Mouse (Mus musculus) erythroblast, adult 5-6 weeks (primary cell): ENCODE measurements around the gene 1700003F12Rik. TPM values are rescaled to one million over a fixed set of nuclear protein-coding genes. Genes with fewer than 3 reads are reported as not detected.

ENCODE experiments used
- ATAC-seq: replicated peaks from 2 replicates; pipeline ENCODE4 v1.8.0; 2016; ENCODE audit warnings: moderate number of reproducible peaks, mild to moderate bottlenecking, moderate TSS enrichment, inconsistent platforms; ENCODE audit not compliant: poor library complexity, low FRiP score, severe bottlenecking
- total RNA-seq, 2 experiments: library from RNA; stranded (forward) in 1 of 2; stranded (reverse) in 1 of 2; fragments of 150-400 nt in 1 of 2; fragments of 200-764, 138-1000 nt in 1 of 2; gene quantifications; 2 replicates each; pipeline versions ENCODE4 v1.2.3 to v1.2.4; 2015 to 2017; ENCODE audit warnings: low replicate concordance in 2 of 2

Gene 1700003F12Rik
- total RNA-seq (2015; ENCODE audit: low replicate concordance) = not detected in 2 replicates
- not detected in 2 replicates for total RNA-seq (2017; ENCODE audit: low replicate concordance)

DNA sequence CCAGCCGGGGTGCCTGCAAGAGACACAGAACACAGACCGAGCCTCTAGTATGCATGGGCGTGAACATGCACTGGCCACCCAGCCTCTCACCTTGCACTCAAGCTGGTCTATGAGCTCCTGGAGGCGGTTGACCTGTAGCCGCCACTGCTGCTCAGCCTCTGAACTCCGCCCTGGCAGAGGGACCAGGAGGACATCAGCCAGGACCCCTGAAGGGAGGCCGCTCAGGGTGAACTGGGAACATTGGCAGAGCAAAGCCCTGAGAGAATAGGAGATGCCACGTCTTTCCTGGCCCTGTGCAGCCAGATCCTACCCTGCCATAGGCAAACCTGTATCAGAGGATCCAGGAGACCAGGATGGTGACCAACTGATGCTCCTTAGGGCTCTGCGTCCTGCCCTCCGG lies at the start of gene 1700003F12Rik:
TSS of gene 1700003F12Rik (plus strand) at position 375 of the 400 bp plus-strand sequence.
- no peak for ATAC-seq

DNA sequence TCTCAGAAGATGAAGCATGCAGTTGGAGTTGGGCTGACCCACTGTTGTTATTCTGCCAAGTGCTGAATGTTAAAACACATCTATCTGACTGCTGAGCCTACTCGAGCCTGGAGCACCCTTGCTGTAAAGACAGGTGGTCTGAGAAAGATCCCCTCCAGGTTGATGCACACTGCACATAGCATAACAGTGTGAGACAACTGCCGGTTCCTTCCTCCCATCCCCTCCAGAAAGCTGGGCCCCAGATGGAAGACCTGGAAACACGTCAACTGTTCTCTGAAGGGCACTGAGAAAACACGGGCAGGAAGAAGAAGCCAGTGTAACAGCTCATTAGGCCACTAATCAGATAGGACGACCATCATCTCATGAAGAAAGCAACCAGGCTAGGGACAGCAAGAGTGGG lies 48.3 kb upstream of the 1700003F12Rik start:
- ATAC-seq = no peak

DNA sequence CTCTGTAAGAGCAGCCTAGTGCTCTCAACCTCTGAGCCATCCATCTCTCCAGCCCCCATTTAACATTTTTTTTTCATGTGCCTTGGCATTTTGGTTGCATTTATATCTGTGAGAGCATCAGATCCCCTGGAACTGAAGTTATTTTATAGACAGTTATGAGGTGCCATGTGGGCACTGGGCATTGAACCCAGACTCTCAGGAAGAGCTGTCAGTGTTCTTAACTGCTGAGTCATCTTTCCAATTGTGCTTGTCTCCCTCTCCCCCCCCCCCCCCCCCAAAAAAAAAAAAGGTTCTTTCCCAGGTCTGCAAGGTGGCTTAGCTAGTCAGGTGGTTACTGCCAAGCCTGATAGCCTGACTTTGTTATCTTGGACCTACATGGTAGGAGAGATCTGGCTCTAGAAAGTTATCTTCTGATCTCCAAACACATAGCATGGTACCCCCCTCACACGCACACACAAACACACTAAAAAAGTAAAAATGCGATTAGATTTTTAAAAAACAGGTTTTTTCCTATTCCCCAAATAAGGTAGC lies 47.1 kb upstream of the 1700003F12Rik start:
- ATAC-seq = no peak

DNA sequence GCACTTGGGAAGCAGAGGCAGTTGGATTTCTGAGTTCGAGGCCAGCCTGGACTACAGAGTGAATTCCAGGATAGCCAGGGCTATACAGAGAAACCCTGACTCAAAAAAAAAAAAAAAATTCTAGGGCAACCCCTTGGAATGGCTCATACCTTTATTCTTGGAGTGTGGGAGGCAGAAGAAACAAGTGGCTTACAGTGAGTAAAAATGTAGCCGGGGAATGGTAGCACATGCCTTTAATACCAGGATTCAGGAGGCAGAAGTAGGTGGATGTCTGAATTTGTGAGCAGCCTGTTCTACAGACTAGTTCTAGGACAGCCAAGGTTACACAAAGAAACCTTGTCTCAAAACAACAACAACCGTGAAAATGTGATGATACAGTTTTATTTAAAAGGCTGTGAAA lies 46.1 kb upstream of the 1700003F12Rik start:
- no peak for ATAC-seq

DNA sequence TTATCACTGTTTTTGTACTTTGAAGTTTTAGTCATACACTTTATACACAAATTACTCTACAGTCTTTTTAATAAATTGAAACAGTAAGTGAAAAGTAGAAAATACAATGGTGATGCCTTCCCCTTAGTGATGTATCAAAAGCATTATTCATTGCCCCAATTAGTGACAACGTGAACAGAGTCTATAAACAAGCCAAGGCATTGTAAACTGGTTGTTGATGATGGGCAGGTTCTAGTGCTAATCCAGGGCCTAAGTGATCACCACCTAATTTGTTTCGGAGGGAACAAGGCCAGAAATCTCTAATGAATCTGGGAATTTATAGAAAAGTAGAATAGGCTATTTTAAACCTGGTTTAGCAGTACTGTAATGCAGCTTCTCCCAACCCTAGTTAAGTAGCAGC lies 39.8 kb upstream of the 1700003F12Rik start:
- no peak for ATAC-seq

DNA sequence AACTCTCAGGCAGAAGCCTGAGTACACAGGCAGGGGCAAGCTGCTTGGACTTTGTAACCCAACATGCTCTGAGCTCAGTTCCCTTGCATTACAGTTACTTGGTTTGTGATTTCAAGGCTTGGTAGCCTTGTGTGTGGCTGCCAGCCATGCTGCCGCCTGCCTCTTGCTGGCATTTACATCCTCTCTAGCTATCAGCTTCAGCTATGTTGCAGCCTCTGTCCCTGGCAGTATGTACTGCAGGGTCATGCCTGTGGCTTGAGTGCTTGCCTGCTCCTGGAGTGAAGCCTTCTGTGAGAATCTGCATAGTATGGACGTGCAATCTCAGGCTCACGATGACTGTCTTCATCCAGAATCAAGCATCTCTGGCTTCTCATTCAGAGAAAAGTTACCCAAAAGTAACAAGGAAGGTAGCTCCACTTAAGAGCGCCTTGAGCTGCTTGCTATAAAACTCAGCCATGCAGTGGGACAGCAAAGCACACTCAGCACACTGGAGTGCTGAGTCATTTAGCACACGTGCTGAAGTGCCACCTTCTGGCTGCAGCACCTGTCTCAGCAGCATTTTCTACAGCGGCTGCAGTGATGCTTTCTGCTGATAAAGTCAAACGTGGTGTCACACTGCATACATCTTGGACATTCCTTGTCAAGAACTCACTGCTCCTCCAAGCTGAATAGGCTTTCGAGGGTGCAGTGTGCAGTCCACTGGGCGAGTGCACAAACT lies 39.2 kb upstream of the 1700003F12Rik start:
- peak; percentile 88 for ATAC-seq

GRCm38 (mm10) chr2:154508450-154508849 lies 38.4 kb upstream of the 1700003F12Rik start:
- no peak for ATAC-seq

- no peak for ATAC-seq
These were observed 36.7 kb upstream of the 1700003F12Rik start for GRCm38 (mm10) chr2:154510141-154510540.

GRCm38 (mm10) chr2:154516944-154517343 lies 29.9 kb upstream of the 1700003F12Rik start:
- no peak for ATAC-seq

GRCm38 (mm10) chr2:154517424-154517823 lies 29.5 kb upstream of the 1700003F12Rik start:
- ATAC-seq = no peak

- ATAC-seq = no peak
These were observed 25.4 kb upstream of the 1700003F12Rik start for GRCm38 (mm10) chr2:154521449-154521848.

GRCm38 (mm10) chr2:154522334-154522733 lies 24.6 kb upstream of the 1700003F12Rik start:
- no peak for ATAC-seq

- no peak for ATAC-seq
These were observed 21.6 kb upstream of the 1700003F12Rik start for GRCm38 (mm10) chr2:154525285-154525684.

DNA sequence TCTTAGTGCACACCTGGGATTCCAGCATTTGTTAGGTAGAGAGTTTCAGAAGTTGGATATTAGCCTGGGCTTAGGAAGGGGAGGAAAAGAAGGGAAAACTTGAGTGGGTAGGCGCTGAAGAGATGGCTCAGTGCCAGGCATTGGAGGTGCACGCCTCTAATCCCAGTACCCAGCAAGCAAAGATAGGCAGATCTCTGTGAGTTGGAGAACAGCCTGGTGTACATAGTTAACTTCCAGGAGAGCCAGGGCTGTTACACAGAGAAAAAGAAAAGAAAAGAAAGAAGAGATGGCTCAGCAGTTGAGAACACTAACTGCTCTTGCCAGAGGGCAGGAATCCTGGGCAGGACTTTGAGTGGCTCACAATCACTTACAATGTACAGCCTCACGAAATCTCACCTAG lies 20.4 kb upstream of the 1700003F12Rik start:
- no peak for ATAC-seq

DNA sequence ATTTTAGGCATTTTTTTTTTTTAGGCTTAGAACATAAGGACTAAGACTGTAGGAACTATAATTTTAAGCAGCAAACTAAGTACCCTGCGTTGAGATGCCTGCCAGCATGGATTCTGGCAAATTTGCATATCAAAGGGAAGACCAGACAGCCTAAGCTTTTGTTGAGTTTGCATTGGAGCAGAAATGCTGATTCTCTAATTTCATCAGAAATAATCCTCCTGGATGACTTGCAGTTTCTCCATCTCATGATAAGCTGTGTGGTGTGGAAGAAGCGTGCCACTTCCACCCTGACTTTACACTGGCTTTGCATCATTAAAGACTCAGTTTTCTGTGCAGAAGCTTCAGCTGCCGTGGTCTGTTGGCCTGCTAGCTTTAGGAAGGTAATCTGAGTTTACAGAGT lies 14.0 kb upstream of the 1700003F12Rik start:
- no peak for ATAC-seq

DNA sequence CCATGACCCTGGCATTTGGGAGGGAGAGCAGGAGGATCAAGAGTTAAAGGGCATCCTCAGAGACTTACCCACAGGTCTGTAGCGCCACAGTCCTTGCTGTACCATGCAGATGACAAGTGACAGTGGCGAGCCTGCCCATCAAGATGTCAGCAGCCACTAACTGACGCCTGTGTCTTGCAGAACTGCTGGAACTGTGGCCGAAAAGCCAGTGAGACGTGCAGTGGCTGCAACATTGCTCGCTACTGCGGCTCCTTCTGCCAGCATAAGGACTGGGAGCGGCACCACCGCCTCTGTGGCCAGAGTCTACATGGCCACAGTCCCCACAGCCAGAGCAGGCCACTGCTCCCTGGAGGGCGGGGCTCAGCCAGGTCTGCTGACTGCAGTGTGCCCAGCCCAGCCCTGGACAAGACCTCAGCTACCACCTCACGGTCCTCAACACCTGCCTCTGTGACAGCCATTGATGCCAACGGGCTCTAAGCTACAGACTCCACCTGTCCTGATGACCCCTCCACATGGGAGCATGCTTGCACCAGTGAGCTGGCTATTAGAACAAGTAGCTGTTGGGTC lies 12.1 kb upstream of the 1700003F12Rik start:
- no peak for ATAC-seq

GRCm38 (mm10) chr2:154538310-154538709 lies 8.6 kb upstream of the 1700003F12Rik start:
- ATAC-seq = no peak

DNA sequence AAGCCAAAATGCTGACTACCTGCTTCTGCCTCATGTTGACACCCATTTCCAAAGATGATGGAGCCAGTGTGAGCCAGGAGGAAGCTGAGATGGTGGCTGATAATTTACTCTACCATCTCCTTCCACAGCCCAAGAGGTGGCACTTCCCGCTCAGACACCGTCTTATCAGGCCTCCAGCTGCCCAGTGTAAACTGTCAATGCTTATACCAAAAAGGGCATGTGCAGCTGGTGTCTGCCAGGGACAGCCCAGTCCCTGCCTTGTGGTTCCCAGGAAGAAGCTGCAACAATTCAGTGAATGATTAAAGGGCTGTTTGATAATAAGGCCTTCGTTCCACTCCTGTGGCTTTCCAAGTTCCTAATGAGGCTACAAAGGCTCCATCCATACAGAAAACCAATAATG lies 8.2 kb upstream of the 1700003F12Rik start:
- ATAC-seq = no peak

DNA sequence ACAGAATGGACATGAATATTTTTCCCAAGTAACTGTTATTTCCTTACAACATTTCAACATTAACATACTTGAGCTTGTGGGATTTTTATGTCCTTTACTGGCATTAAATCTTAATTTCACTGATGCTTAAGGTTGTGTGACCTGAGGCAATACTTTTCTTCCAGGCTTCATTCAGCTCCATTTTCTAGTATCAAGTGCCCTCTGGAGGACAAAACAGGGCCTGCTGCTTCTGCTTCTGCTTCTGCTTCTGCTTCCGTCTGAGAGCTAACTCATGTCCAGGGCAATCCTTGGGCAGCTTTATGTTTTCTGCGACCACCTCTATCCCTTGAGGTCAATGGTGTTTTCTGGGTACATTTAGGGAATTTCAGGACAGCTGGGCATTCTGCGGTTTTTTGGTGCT lies 7.2 kb upstream of the 1700003F12Rik start:
- no peak for ATAC-seq

DNA sequence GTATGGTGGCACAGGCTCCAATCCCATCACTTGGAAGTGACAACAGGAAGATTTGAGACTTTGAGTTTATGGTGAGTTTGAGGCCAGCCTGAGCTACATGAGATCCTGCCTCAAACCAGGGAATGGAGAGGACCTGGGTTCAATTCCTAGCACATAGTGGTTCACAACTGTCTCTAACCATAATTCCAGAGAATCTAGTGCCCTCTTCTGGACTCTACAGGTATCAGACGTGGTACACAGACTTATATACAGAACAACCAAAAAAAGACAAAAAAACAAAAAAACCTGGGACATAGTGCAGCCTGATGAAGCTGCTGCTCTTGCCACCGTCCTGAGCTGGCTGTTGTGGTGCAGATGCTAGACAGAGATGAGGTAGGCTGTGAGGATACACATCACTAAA lies 5.3 kb upstream of the 1700003F12Rik start:
- ATAC-seq = no peak

GRCm38 (mm10) chr2:154543567-154544347 lies 3.1 kb upstream of the 1700003F12Rik start:
- no peak for ATAC-seq
